Mouse (Mus musculus): ENCODE measurements around the gene Bcl7c.

GRCm38 (mm10) chr7:127651624-127652023 is 57.1 kb downstream of the Bcl7c start:
- TF ChIP-seq MAFK (IDR thresholded peaks at IDR 0.05; ENCODE audit: insufficient read depth, low read depth, low read length): no peak
- TF ChIP-seq HCFC1 (IDR thresholded peaks at IDR 0.05; ENCODE audit: borderline replicate concordance, insufficient read depth, low read length): no peak
- no peak for TF ChIP-seq ZC3H11A (IDR thresholded peaks at IDR 0.05; ENCODE audit: borderline replicate concordance, low read depth, low read length)
- TF ChIP-seq ZNF384 (IDR thresholded peaks at IDR 0.05; ENCODE audit: low read depth, low read length): no peak
- no peak for TF ChIP-seq CHD2 (IDR thresholded peaks at IDR 0.05; ENCODE audit: low read depth, low read length)
